Comparison of ENCODE assay signal across 17 mouse cellular contexts in genomic region chr6:108523956-108524616, GRCm38 (mm10).
DNase-seq lines count a peak whose midpoint lies in the region; ATAC-seq and TF ChIP-seq lines count a peak whose summit lies in the region.
"Had no signal": no experiment of that assay in that cellular context is flagged by ENCODE, and none has a peak within 500 bp of the region (broad histone marks: within the 10 kb centered on the region; RNA-seq: fewer than 3 reads in every experiment).

No protein-coding gene starts in this region.

- 92% methylated on average over 16 of the region's 16 CpGs for WGBS in kidney, embryonic 14.5 days
- 83% methylated on average over 16 of the region's 16 CpGs for WGBS in kidney, postnatal 0 days
- 93% methylated on average over 16 of the region's 16 CpGs for WGBS in intestine, embryonic 16.5 days

- H3K9ac ChIP-seq in kidney, embryonic 14.5 days (ENCODE audit: low read depth, low read length) = no peak overlapping the region
- H3K9ac ChIP-seq in kidney, postnatal 0 days (ENCODE audit: low read depth, low read length) = no peak overlapping the region
- H3K9ac ChIP-seq in intestine, embryonic 16.5 days (ENCODE audit: low read depth, low read length) = no peak overlapping the region
- H3K9ac ChIP-seq: embryonic facial prominence, embryonic 15.5 days; forebrain, embryonic 13.5 days; intestine, embryonic 15.5 days; liver, embryonic 12.5 days had no signal

- no peak overlapping the region for H3K4me2 ChIP-seq in kidney, embryonic 14.5 days (replicated peaks; ENCODE audit: low read depth, low read length)
- H3K4me2 ChIP-seq in kidney, postnatal 0 days (ENCODE audit: low read length) = no peak overlapping the region
- H3K4me2 ChIP-seq in intestine, embryonic 16.5 days (ENCODE audit: low read depth, low read length) = no peak overlapping the region
- H3K4me2 ChIP-seq: embryonic facial prominence, embryonic 15.5 days; forebrain, embryonic 13.5 days; intestine, embryonic 15.5 days; liver, embryonic 12.5 days had no signal

- no peaks in the 10 kb centered on the region for H3K4me1 ChIP-seq in kidney, embryonic 14.5 days (ENCODE audit: control insufficient read depth, insufficient read depth, low read length)
- no peaks in the 10 kb centered on the region for H3K4me1 ChIP-seq in kidney, postnatal 0 days (replicated peaks; ENCODE audit: insufficient read depth, low read length)
- H3K4me1 ChIP-seq in intestine, embryonic 16.5 days (ENCODE audit: control insufficient read depth, insufficient read depth, low read length) = peaks cover 5% of the 10 kb centered on the region
- H3K4me1 ChIP-seq: embryonic facial prominence, embryonic 15.5 days; forebrain, embryonic 13.5 days had no signal

- H3K36me3 ChIP-seq in kidney, embryonic 14.5 days (ENCODE audit: control insufficient read depth, insufficient read depth, low read length) = peaks cover 11% of the 10 kb centered on the region; the same call in 1 of the 2 replicates
- peaks cover 16% of the 10 kb centered on the region for H3K36me3 ChIP-seq in kidney, postnatal 0 days (ENCODE audit: insufficient read depth, low read length)
- no peaks in the 10 kb centered on the region for H3K36me3 ChIP-seq in intestine, embryonic 16.5 days (ENCODE audit: control insufficient read depth, insufficient read depth, low read length)
- H3K36me3 ChIP-seq: intestine, embryonic 15.5 days had no signal

- ATAC-seq in kidney, embryonic 14.5 days (ENCODE audit: low FRiP score, low TSS enrichment) = no peak
- no peak for ATAC-seq in kidney, postnatal 0 days (replicated peaks; ENCODE audit: low FRiP score, low read depth)
- ATAC-seq in intestine, embryonic 16.5 days = no peak
- ATAC-seq: forebrain, embryonic 13.5 days; intestine, embryonic 15.5 days; liver, embryonic 12.5 days; Patski had no signal

- no peaks in the 10 kb centered on the region for H3K27me3 ChIP-seq in kidney, embryonic 14.5 days (ENCODE audit: control insufficient read depth, insufficient read depth, low read length)
- H3K27me3 ChIP-seq in kidney, postnatal 0 days (ENCODE audit: insufficient read depth, low read length) = no peaks in the 10 kb centered on the region
- no peaks in the 10 kb centered on the region for H3K27me3 ChIP-seq in intestine, embryonic 16.5 days (replicated peaks; ENCODE audit: control insufficient read depth, insufficient read depth, low read length)
- H3K27me3 ChIP-seq: embryonic facial prominence, embryonic 15.5 days; forebrain, embryonic 13.5 days; intestine, embryonic 15.5 days; liver, embryonic 12.5 days; megakaryocyte, embryonic 14.5 days; Patski had no signal

- DNase-seq in cerebellum, postnatal 14 days = peak; percentile 29
- DNase-seq in cerebellum, postnatal 4 days (ENCODE audit: low spot score in 2 of 2) = no peak
- DNase-seq in kidney, adult 18-20 months = peak; percentile 64
- peak; percentile 55 for DNase-seq in CD4-positive, CD25-positive, alpha-beta regulatory T cell, adult 2 months (ENCODE audit: low read depth, low spot score)
- DNase-seq in kidney, postnatal 0 days (ENCODE audit: low spot score) = no peak
- no peak for DNase-seq in spleen, adult 18-20 months
- DNase-seq: cerebellum, adult 2 months; lung, postnatal 10 days had no signal

- H3K4me3 ChIP-seq in kidney, embryonic 14.5 days (ENCODE audit: low read length) = no peak overlapping the region
- H3K4me3 ChIP-seq in kidney, postnatal 0 days (replicated peaks; ENCODE audit: low read depth, low read length) = no peak overlapping the region
- no peak overlapping the region for H3K4me3 ChIP-seq in intestine, embryonic 16.5 days (ENCODE audit: low read length)
- H3K4me3 ChIP-seq: embryonic facial prominence, embryonic 15.5 days; forebrain, embryonic 13.5 days; heart, embryonic 10.5 days; intestine, embryonic 15.5 days; liver, embryonic 12.5 days; megakaryocyte, embryonic 14.5 days had no signal

- H3K27ac ChIP-seq in kidney, embryonic 14.5 days (ENCODE audit: low read depth, low read length) = no peak overlapping the region
- peak overlapping the region; percentile 60 for H3K27ac ChIP-seq in kidney, postnatal 0 days
- no peak overlapping the region for H3K27ac ChIP-seq in intestine, embryonic 16.5 days (ENCODE audit: low read length)
- H3K27ac ChIP-seq: embryonic facial prominence, embryonic 15.5 days; forebrain, embryonic 13.5 days; heart, embryonic 10.5 days; intestine, embryonic 15.5 days; liver, embryonic 12.5 days had no signal

- no peak for TF ChIP-seq CTCF in kidney, postnatal 0 days (IDR thresholded peaks at IDR 0.05; ENCODE audit: low read depth)

- no peaks in the 10 kb centered on the region for H3K9me3 ChIP-seq in kidney, embryonic 14.5 days (ENCODE audit: control insufficient read depth, low read length)
- H3K9me3 ChIP-seq in kidney, postnatal 0 days (replicated peaks; ENCODE audit: low read length) = no peaks in the 10 kb centered on the region
- H3K9me3 ChIP-seq in intestine, embryonic 16.5 days (ENCODE audit: control insufficient read depth, low read length) = no peaks in the 10 kb centered on the region
- H3K9me3 ChIP-seq: embryonic facial prominence, embryonic 15.5 days; forebrain, embryonic 13.5 days; heart, embryonic 10.5 days; intestine, embryonic 15.5 days; liver, embryonic 12.5 days; megakaryocyte, embryonic 14.5 days had no signal

Comparison
In these comparisons a context has a peak if more than half of its experiments do, and no peak if none do; other contexts are left out.
1. DNase-seq: peak in cerebellum, postnatal 14 days (2 of 2), kidney, adult 18-20 months (single experiment) and CD4-positive, CD25-positive, alpha-beta regulatory T cell, adult 2 months (single experiment); none in cerebellum, postnatal 4 days (0 of 2), kidney, postnatal 0 days (single experiment) and spleen, adult 18-20 months (0 of 2).